Mouse (Mus musculus): ENCODE measurements around the gene Coq2.
A peak's percentile ranks its signal among the peaks of the same experiment; 100 is the strongest.

The Coq2 gene

GRCm38 (mm10) chr5:100674711-100675376, at the start of gene Coq2:
Coq2 (minus strand) TSS chr5:100675140.
- peak; percentile 50 for DNase-seq (ENCODE audit: low read depth, low spot score)

- DNase-seq (ENCODE audit: low read depth, low spot score): no peak
Observed at GRCm38 (mm10) chr5:100719235-100720088, 44.5 kb upstream of the Coq2 start, which contains the start of gene Hpse. Hpse (minus strand) TSS chr5:100719716.

GRCm38 (mm10) chr5:100716762-100717161, 41.8 kb upstream of the Coq2 start:
- no peak for DNase-seq (ENCODE audit: low read depth, low spot score)

GRCm38 (mm10) chr5:100711219-100711618, 36.3 kb upstream of the Coq2 start:
- no peak for DNase-seq (ENCODE audit: low read depth, low spot score)

GRCm38 (mm10) chr5:100710012-100710411, 35.1 kb upstream of the Coq2 start:
- no peak for DNase-seq (ENCODE audit: low read depth, low spot score)

GRCm38 (mm10) chr5:100709035-100709434, 34.1 kb upstream of the Coq2 start:
- DNase-seq (ENCODE audit: low read depth, low spot score): no peak

- no peak for DNase-seq (ENCODE audit: low read depth, low spot score)
Observed at GRCm38 (mm10) chr5:100706675-100707074, 31.7 kb upstream of the Coq2 start.

GRCm38 (mm10) chr5:100704272-100704671, 29.3 kb upstream of the Coq2 start:
- no peak for DNase-seq (ENCODE audit: low read depth, low spot score)

- no peak for DNase-seq (ENCODE audit: low read depth, low spot score)
Observed at GRCm38 (mm10) chr5:100702325-100702724, 27.4 kb upstream of the Coq2 start.

GRCm38 (mm10) chr5:100700861-100701620, 26.1 kb upstream of the Coq2 start:
- DNase-seq (ENCODE audit: low read depth, low spot score): no peak

- DNase-seq (ENCODE audit: low read depth, low spot score): no peak
Observed at GRCm38 (mm10) chr5:100697886-100698285, 22.9 kb upstream of the Coq2 start.

- DNase-seq (ENCODE audit: low read depth, low spot score): no peak
Observed at GRCm38 (mm10) chr5:100697398-100697797, 22.5 kb upstream of the Coq2 start.

- no peak for DNase-seq (ENCODE audit: low read depth, low spot score)
Observed at GRCm38 (mm10) chr5:100685631-100686030, 10.7 kb upstream of the Coq2 start.

GRCm38 (mm10) chr5:100680542-100680933, 5.6 kb upstream of the Coq2 start:
- DNase-seq (ENCODE audit: low read depth, low spot score): no peak

GRCm38 (mm10) chr5:100679911-100680541, 5.1 kb upstream of the Coq2 start:
- no peak for DNase-seq (ENCODE audit: low read depth, low spot score)

- DNase-seq (ENCODE audit: low read depth, low spot score): peak; percentile 64
Observed at GRCm38 (mm10) chr5:100673745-100674486, 1.0 kb downstream of the Coq2 start.

GRCm38 (mm10) chr5:100672403-100672802, 2.5 kb downstream of the Coq2 start:
- no peak for DNase-seq (ENCODE audit: low read depth, low spot score)

GRCm38 (mm10) chr5:100671897-100672296, 3.0 kb downstream of the Coq2 start:
- no peak for DNase-seq (ENCODE audit: low read depth, low spot score)

- DNase-seq (ENCODE audit: low read depth, low spot score): no peak
Observed at GRCm38 (mm10) chr5:100671398-100671797, 3.5 kb downstream of the Coq2 start.

- peak; percentile 45 for DNase-seq (ENCODE audit: low read depth, low spot score)
Observed at GRCm38 (mm10) chr5:100666965-100667364, 8.0 kb downstream of the Coq2 start.

- DNase-seq (ENCODE audit: low read depth, low spot score): peak; percentile 29
Observed at GRCm38 (mm10) chr5:100663854-100664253, 11.1 kb downstream of the Coq2 start.

All from telencephalon, adult 2 months (tissue).